Mouse (Mus musculus): Measurements from ENCODE around the gene Col5a1. TPM values are rescaled to one million over a fixed set of nuclear protein-coding genes. Genes with fewer than 3 reads are reported as not detected.

The Col5a1 gene
- polyA plus RNA-seq, 1 experiment from 2014 or later, result 37.4 TPM

DNA sequence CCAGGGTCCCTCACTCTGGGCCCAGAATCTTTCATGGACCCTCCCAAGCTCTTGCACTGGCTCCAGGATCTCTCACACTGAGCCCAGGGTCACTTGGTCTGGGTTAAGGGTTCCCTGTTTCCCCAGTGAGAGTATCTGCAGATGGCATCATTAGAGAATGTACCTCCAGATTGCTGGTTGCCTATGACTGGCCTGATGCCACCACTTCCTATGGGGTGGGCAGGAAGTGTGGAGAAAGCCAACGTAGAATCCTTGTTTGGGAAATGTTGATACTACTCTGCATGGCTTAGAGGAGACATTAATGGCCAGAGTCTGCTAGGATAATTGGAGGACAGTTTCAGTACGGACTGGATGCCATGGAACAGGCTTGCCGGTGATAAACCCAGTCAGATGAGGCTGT is 76.2 kb downstream of the Col5a1 start:
- DNase-seq (ENCODE audit: low spot score), result no peak
- no peaks in the 10 kb centered on the region for H3K9me3 ChIP-seq
- no peak overlapping the region for H3K4me3 ChIP-seq
- 82% methylated on average over 3 of the region's 3 CpGs for WGBS
- H3K27me3 ChIP-seq (ENCODE audit: insufficient read depth, poor library complexity, severe bottlenecking), result no peaks in the 10 kb centered on the region
- H3K36me3 ChIP-seq, result peaks cover 67% of the 10 kb centered on the region
- no peak overlapping the region for H3K27ac ChIP-seq
- H3K4me1 ChIP-seq, result peaks cover 10% of the 10 kb centered on the region

DNA sequence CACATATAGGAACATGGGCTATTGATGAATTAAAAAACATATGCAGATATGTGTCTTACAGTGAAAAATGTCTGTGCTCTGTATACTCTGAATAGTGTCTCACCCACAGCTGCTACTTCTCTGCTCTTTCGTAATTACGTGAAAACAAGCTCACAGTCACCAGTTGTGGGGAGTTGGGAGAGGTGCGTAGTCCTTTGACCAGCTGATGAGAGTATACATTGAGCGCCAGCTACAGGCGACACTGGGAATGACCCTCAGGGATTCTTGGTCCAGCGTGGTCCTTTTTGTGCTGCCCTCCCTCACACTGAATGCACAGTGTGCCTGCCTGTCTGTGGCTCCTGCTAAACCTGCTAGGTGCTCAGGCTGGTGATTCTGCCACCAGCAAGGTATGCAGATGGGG is 82.9 kb downstream of the Col5a1 start:
- Histone ChIP-seq H3K4me3 (no peak overlapping the region), H3K4me1 (no peaks in the 10 kb centered on the region), H3K27ac (no peak overlapping the region), H3K36me3 (peaks cover 75% of the 10 kb centered on the region), H3K27me3 (ENCODE audit: insufficient read depth, poor library complexity, severe bottlenecking) (no peaks in the 10 kb centered on the region), H3K9me3 (no peaks in the 10 kb centered on the region)
- DNase-seq (ENCODE audit: low spot score), result no peak
- WGBS, result 19% methylated on average over 6 of the region's 6 CpGs

DNA sequence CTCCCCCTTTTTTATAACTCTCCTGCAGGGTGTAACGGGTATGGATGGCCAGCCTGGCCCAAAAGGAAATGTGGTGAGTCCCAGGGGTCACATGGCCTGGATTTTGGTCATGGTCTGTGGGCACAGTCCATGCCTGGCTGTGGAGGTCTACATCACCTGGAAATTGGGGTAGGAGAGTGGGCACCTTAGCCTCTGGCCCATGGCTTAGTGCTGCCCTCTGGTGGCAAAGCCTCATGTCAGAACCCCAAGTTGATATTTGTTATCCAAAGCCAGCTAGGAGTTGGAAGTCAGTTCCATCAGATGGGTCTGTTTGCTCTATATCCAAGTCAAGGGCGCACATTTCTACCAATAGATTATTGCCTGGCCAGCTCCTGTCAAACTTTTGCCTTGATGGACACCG is 87.6 kb downstream of the Col5a1 start:
- Histone ChIP-seq H3K4me3 (no peak overlapping the region), H3K27me3 (ENCODE audit: insufficient read depth, poor library complexity, severe bottlenecking) (no peaks in the 10 kb centered on the region), H3K36me3 (peaks cover 45% of the 10 kb centered on the region), H3K27ac (0 out of 2 replicates have a peak overlapping the region, but pooled peaks have one; percentile 13), H3K4me1 (peaks cover 10% of the 10 kb centered on the region), H3K9me3 (no peaks in the 10 kb centered on the region)
- DNase-seq (ENCODE audit: low spot score), result no peak
- WGBS, result 58% methylated on average over 3 of the region's 3 CpGs

DNA sequence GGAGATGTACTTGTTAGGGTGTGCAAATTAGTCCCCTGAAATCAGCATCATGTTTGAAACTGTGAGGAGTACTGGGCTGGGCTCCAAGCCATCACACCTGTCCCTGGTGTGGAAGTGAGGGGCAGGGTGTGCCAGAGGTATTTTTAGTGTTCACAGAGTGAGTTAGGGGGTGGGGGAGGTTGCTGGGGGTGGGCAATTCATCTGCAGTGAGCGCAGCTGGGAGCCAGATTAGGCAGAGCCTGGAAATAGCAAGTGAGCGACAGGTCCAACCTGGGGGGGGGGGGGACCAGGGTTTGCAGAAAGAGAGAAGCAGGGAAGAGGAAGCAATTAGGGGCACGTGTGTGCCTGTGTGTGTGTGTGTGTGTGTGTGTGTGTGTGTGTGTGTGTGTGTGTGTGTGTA is 89.6 kb downstream of the Col5a1 start:
- no peak for DNase-seq (ENCODE audit: low spot score)
- H3K4me1 ChIP-seq, result peaks cover 12% of the 10 kb centered on the region
- H3K4me3 ChIP-seq, result no peak overlapping the region
- H3K36me3 ChIP-seq, result peaks cover 46% of the 10 kb centered on the region
- no peaks in the 10 kb centered on the region for H3K27me3 ChIP-seq (ENCODE audit: insufficient read depth, poor library complexity, severe bottlenecking)
- H3K27ac ChIP-seq, result peak overlapping the region; percentile 44
- no peaks in the 10 kb centered on the region for H3K9me3 ChIP-seq
- 20% methylated on average over 3 of the region's 3 CpGs for WGBS

DNA sequence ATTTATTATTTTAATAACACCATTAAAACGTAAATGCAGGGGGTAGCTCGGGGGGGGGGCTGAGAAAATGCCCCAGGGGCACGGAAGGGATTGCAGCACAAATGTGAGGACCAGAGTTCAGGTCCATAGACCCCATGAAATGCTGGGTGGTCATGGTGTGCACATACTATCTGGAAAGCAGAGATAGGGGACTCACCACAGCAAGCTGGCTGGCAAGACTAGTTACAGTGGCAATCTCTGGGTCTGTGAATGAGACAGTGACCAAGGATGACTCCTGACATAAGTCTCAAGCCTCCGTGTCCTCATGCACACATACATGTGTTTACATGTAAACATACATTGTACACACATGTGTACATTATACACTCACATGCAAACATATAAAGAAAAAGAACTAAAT is 90.3 kb downstream of the Col5a1 start:
- Histone ChIP-seq H3K27ac (no peak overlapping the region), H3K27me3 (ENCODE audit: insufficient read depth, poor library complexity, severe bottlenecking) (no peaks in the 10 kb centered on the region), H3K9me3 (no peaks in the 10 kb centered on the region), H3K4me1 (peaks cover 19% of the 10 kb centered on the region), H3K4me3 (no peak overlapping the region), H3K36me3 (peaks cover 41% of the 10 kb centered on the region)
- WGBS, result 74% methylated on average over 4 of the region's 4 CpGs
- no peak for DNase-seq (ENCODE audit: low spot score)

DNA sequence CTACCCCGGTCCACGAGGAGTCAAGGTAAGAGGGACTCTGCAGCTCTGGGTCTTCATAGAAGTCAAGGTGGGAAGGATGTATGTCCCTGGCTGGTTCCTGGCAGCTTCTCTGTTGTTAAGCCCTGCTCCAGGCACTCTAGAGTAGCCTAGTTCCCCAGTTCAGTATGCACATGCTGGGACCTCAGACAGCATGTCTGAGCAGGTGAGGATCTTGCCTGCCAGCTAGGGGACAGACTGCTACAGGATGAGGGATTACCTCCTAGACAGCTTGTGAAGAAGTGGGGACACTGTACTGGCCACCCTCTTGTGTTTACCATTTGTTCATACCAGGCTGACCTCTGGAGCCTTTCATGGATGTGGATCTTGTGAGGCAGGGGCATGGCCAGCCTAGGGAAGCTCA is 94.8 kb downstream of the Col5a1 start:
- Histone ChIP-seq H3K4me3 (no peak overlapping the region), H3K27me3 (ENCODE audit: insufficient read depth, poor library complexity, severe bottlenecking) (no peaks in the 10 kb centered on the region), H3K4me1 (peaks cover 20% of the 10 kb centered on the region), H3K27ac (peak overlapping the region; percentile 73), H3K9me3 (no peaks in the 10 kb centered on the region), H3K36me3 (peaks cover 44% of the 10 kb centered on the region)
- WGBS, result 92% methylated on average over 2 of the region's 2 CpGs
- DNase-seq (ENCODE audit: low spot score), result no peak

DNA sequence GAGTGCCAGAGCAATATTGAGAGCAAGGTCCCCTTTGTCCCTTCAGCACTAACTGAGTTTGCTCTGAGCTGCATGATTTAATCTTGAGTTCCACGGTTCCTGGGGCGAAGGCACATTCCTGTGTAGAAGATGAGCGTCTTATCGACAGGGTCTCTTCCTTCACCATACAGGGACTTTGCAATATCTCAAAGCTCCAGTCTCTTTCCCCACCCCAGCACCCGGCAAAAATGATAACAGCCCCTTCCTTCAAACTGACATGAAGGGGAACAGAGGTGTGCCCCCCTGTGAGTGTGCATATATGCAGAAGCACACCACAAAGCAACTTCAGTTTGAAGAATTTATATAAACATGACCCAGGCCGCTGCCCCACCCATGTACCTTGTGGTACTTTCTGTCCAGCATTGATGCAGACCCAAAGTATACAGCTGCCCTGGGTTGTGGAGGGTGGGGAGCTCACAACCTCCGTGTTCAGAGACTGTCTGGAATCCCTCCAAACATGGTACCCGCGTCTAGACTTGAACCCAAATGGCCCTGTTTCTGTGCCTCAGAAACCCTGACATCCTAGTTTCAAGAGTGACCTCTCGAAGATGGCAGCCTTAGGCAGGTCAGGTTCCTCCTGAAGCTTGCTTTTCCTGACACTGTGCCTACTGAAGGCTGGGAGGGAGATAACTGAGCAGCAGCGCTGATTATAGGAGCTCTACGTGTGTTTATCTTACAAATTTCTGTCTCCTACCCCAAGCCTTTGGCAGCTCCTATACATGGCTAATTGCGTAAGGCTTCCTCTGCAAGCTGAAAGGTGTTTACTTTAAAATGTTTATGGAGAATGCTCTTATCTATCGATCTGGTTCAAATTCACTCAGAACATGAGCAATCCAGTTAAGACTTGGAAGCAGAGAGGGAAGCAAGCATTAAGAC is 95.7 kb downstream of the Col5a1 start:
- no peaks in the 10 kb centered on the region for H3K27me3 ChIP-seq (ENCODE audit: insufficient read depth, poor library complexity, severe bottlenecking)
- H3K9me3 ChIP-seq, result no peaks in the 10 kb centered on the region
- H3K4me3 ChIP-seq, result no peak overlapping the region
- peaks cover 46% of the 10 kb centered on the region for H3K36me3 ChIP-seq
- peak overlapping the region; percentile 73 for H3K27ac ChIP-seq
- peaks cover 19% of the 10 kb centered on the region for H3K4me1 ChIP-seq
- no peak for DNase-seq (ENCODE audit: low spot score)
- WGBS, result 71% methylated on average over 14 of the region's 14 CpGs

DNA sequence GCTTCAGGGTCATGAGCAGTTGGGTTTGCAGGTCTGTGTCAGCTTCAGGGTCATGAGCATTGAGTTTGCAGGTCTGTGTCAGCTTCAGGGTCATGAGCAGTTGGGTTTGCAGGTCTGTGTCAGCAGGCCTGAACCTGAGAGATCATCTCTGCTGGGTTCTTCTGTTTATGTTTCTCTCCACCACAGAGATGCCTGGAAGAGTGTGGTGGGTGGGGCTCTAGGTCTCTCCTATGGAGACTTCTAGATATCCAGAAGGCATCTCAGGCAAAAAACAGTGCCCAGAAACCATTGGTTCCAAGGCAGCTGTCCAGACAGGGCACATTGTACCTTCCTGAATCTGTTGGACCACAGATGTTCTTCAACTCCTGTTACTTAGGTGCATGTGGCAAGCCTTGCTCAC is 96.9 kb downstream of the Col5a1 start:
- no peaks in the 10 kb centered on the region for H3K9me3 ChIP-seq
- no peaks in the 10 kb centered on the region for H3K27me3 ChIP-seq (ENCODE audit: insufficient read depth, poor library complexity, severe bottlenecking)
- H3K27ac ChIP-seq, result peak overlapping the region; percentile 63; the same call in 1 of the 2 replicates
- H3K36me3 ChIP-seq, result peaks cover 49% of the 10 kb centered on the region
- H3K4me1 ChIP-seq, result peaks cover 19% of the 10 kb centered on the region
- DNase-seq (ENCODE audit: low spot score), result no peak
- H3K4me3 ChIP-seq, result no peak overlapping the region

DNA sequence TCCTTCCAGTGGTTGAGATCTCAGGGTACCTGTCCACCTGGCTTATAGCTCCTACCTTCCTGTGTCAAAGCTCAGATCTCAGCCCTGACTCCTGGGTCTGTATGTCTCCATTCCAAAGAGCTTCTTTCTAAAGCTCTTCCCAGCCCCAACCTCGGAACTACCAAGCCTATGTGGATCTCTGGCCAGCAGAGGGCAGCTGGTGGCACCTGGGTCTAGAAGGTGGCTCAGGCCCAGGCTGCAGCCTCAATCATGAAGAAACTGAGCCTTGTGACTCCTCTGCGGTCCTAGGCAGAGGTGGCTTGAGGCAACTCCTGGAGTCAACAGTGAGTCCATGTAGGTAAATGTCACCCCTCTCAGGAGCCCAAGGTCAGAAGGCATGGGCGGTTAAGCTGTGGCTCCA is 97.7 kb downstream of the Col5a1 start:
- H3K4me1 ChIP-seq, result peaks cover 19% of the 10 kb centered on the region
- H3K27ac ChIP-seq, result peak overlapping the region; percentile 63
- H3K27me3 ChIP-seq (ENCODE audit: insufficient read depth, poor library complexity, severe bottlenecking), result no peaks in the 10 kb centered on the region
- no peak for DNase-seq (ENCODE audit: low spot score)
- H3K36me3 ChIP-seq, result peaks cover 52% of the 10 kb centered on the region
- no peak overlapping the region for H3K4me3 ChIP-seq
- H3K9me3 ChIP-seq, result no peaks in the 10 kb centered on the region
- 53% methylated on average over 3 of the region's 3 CpGs for WGBS

DNA sequence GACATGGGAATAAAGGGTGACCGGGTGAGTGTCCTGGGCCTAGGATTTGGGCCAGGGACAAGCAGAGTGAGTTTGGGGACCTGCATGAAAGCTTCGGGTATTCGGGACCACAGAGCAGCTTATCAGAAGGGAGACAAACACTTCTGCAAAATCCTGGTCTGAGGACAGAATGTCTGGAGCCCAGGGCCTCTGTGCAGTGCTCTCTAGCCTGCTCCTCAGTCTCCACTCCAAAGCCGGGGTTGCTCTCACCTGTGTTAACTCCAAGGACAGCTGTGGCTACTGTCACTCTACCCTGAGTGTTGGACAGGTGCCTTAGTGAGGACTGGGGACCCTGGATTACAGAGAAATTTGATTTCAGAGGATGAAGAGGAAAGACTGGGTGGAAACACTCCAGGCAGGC is 100.5 kb downstream of the Col5a1 start:
- Histone ChIP-seq H3K9me3 (no peaks in the 10 kb centered on the region), H3K27me3 (ENCODE audit: insufficient read depth, poor library complexity, severe bottlenecking) (no peaks in the 10 kb centered on the region), H3K4me3 (no peak overlapping the region), H3K36me3 (peaks cover 61% of the 10 kb centered on the region), H3K27ac (no peak overlapping the region), H3K4me1 (peaks cover 8% of the 10 kb centered on the region)
- no peak for DNase-seq (ENCODE audit: low spot score)
- 79% methylated on average over 4 of the region's 4 CpGs for WGBS

DNA sequence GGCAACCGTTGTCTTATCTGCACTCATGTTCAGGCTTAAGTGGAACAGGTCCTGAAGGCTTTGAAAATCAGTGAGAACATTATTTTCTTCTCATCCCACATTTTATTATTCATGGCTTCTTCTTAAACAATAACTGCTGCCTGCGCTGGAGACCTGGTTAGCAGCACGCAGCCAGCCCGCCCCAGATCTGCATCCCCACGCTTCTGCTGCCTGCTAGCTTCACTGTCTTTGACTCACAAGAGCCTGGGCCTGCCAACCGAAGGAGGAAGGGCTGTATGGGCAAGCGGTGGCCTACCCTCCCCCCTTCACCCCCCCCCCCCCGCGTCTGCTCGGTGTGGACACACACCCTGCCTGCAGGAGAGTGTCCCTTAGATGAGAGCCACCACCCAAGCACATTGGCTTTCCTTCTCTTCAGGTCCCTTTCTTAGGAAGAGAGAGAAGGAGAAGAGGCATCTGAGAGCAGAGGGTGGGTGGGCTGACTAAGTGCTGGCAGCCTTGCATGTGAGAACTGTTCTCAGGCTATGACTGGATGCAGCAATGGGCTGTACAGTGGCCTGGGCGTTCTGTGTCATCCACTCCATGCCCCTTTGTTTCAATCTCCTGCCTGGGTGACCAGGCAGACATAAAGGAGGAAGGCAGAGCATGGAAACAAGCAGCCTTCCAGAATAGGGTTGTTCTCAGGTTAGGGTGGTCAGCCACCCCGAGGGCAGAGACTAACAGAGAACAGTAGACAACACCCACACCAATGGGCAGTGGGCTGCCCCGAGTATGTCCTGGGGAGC is 104.4 kb downstream of the Col5a1 start:
- no peak for DNase-seq (ENCODE audit: low spot score)
- Histone ChIP-seq H3K4me1 (peaks cover 13% of the 10 kb centered on the region), H3K36me3 (peaks cover 58% of the 10 kb centered on the region), H3K27ac (peak overlapping the region; percentile 52; the same call in 1 of the 2 replicates), H3K9me3 (no peaks in the 10 kb centered on the region), H3K4me3 (no peak overlapping the region), H3K27me3 (ENCODE audit: insufficient read depth, poor library complexity, severe bottlenecking) (no peaks in the 10 kb centered on the region)
- 83% methylated on average over 12 of the region's 13 CpGs for WGBS

DNA sequence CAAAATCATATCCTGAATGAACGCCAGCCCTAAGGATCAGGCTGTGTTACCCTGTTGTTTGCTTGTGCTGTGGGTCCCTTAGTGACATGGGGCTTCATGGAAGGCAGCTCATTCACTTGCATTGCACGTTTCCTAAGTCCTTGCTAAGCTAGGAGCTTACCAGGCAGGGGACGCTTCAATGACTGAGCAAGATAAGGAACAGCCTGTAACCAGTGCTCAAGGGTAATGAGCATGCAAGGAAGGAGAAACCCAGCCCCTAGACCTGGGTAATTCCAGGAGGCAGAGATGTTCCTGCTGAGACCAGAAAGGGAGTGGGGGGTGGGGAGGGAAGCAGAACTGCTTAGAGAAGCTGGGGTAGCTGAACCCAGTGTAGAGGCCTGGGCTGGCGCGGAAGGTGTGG is 107.2 kb downstream of the Col5a1 start:
- H3K4me1 ChIP-seq, result peaks cover 13% of the 10 kb centered on the region
- no peaks in the 10 kb centered on the region for H3K9me3 ChIP-seq
- WGBS, result 59% methylated on average over 5 of the region's 5 CpGs
- no peaks in the 10 kb centered on the region for H3K27me3 ChIP-seq (ENCODE audit: insufficient read depth, poor library complexity, severe bottlenecking)
- peak overlapping the region; percentile 69 for H3K27ac ChIP-seq
- no peak for DNase-seq (ENCODE audit: low spot score)
- no peak overlapping the region for H3K4me3 ChIP-seq
- H3K36me3 ChIP-seq, result peaks cover 64% of the 10 kb centered on the region

DNA sequence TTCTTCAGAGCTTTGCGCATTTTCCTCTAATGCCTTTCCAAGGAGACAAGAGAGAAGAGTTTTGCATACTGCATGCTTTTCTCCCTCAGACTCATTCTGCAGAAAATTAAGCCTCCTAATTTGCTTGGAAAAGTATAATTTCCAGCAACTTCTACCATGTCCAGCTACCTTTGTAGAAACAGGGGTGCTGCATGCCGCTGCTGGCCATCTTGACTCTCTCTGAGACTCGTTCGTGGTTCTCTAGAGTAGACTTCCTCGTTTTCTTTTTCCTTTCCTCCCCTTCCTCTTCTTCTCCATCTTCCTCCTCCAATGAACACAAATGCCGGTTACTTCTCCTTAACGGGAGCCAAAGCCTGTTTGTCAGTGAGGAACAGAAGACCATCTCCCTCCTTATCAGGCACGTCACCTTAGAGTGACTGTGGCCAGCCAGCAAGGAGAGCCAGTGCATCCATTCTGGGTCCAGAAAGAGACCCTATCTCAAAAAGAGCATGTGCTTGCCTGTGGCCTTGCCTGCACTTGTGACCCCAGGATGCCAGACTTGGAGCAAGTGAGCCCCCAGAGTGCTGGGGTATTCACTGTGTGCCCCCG is 113.9 kb downstream of the Col5a1 start:
- Histone ChIP-seq H3K9me3 (no peaks in the 10 kb centered on the region), H3K27ac (peak overlapping the region; percentile 68), H3K36me3 (peaks cover 67% of the 10 kb centered on the region), H3K4me1 (peaks cover 10% of the 10 kb centered on the region), H3K27me3 (ENCODE audit: insufficient read depth, poor library complexity, severe bottlenecking) (0 out of 2 replicates have a peak, but pooled peaks cover 4% of the 10 kb centered on the region), H3K4me3 (no peak overlapping the region)
- 78% methylated on average over 9 of the region's 9 CpGs for WGBS
- DNase-seq (ENCODE audit: low spot score), result peak; percentile 87

Data from heart, embryonic 10.5 days (tissue).